Mouse (Mus musculus) MEL (cell line): ENCODE measurements around the gene Slc24a4.

ENCODE experiments used
- CTCF ChIP-seq, 3 experiments: IDR thresholded peaks in 2 of 3; conservative IDR thresholded peaks in 1 of 3; 2 replicates each; pipeline ENCODE4 v1.5.1; 2011 to 2012; ENCODE audit warnings: low read length in 3 of 3, low read depth in 2 of 3, mild to moderate bottlenecking in 2 of 3, improper control_type of control experiment in 1 of 3, inconsistent platforms in 1 of 3, mixed read lengths in 1 of 3, moderate library complexity in 1 of 3; ENCODE audit not compliant: control insufficient read depth in 1 of 3, insufficient read depth in 1 of 3, poor library complexity in 1 of 3, severe bottlenecking in 1 of 3
- ELF1 ChIP-seq: IDR thresholded peaks from 2 replicates; pipeline ENCODE4 v1.6.1; 2014; ENCODE audit warnings: low read depth, mild to moderate bottlenecking, inconsistent platforms, low read length, improper control_type of control experiment, moderate library complexity
- EP300 ChIP-seq, 2 experiments: IDR thresholded peaks; 2 replicates each; pipeline ENCODE4 v1.6.1; 2011; ENCODE audit warnings: improper control_type of control experiment in 2 of 2, low read length in 2 of 2, low read depth in 1 of 2, mild to moderate bottlenecking in 1 of 2
- GATA1 ChIP-seq: IDR thresholded peaks from 2 replicates; pipeline ENCODE4 v1.6.1; 2011; ENCODE audit warnings: low read depth, low read length, improper control_type of control experiment
- KAT2A ChIP-seq: conservative IDR thresholded peaks from 2 replicates; pipeline ENCODE4 v1.6.1; 2012; ENCODE audit warnings: low read depth, low read length, improper control_type of control experiment, inconsistent platforms
- MXI1 ChIP-seq: IDR thresholded peaks from 2 replicates; pipeline ENCODE4 v1.6.1; 2011; ENCODE audit warnings: mild to moderate bottlenecking, low read depth, low read length, improper control_type of control experiment
- NELFE ChIP-seq: IDR thresholded peaks from 2 replicates; pipeline ENCODE4 v1.6.1; 2011; ENCODE audit warnings: low read depth, low read length, improper control_type of control experiment
- NRF1 ChIP-seq: IDR thresholded peaks from 2 replicates; pipeline ENCODE4 v1.6.1; 2014; ENCODE audit warnings: low read depth, mild to moderate bottlenecking, inconsistent platforms, low read length, improper control_type of control experiment, moderate library complexity; ENCODE audit not compliant: poor library complexity, insufficient read depth, severe bottlenecking
- SMC3 ChIP-seq: IDR thresholded peaks from 2 replicates; pipeline ENCODE4 v1.6.1; 2011; ENCODE audit warnings: low read depth, low read length, improper control_type of control experiment
- USF2 ChIP-seq, 2 experiments: IDR thresholded peaks; 2 replicates each; pipeline ENCODE4 v1.6.1; 2011 to 2012; ENCODE audit warnings: improper control_type of control experiment in 2 of 2, low read length in 2 of 2, borderline replicate concordance in 1 of 2, inconsistent platforms in 1 of 2, low read depth in 1 of 2, mild to moderate bottlenecking in 1 of 2; ENCODE audit not compliant: insufficient read depth in 1 of 2
- ZC3H11A ChIP-seq: IDR thresholded peaks from 2 replicates; pipeline ENCODE4 v1.6.1; 2012; ENCODE audit warnings: low read depth, mild to moderate bottlenecking, inconsistent platforms, low read length, improper control_type of control experiment

DNA sequence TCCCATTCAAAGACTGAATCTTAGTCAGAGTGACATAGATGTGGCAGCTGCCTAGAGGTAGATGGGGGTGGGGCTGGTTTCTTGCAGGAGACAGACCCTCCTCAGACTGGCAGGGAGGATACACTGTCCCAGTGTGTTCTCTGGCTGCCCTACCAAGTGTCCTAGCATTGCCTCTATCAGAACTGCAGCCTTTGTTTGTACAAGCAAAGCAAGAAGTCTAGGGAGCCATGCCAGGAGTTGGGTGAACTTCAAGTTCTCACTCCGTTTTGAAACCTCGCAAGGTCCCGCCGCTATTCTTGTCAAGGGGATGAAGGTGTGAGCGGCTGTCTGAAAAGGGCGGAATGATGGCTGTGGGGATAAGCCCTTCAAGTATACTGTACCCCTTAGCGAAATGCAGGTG is 22.7 kb downstream of the Slc24a4 start:
- TF ChIP-seq EP300 (IDR thresholded peaks at IDR 0.05; ENCODE audit: low read depth in 1 of 2, low read length in 2 of 2) (no peak), NRF1 (no peak), CTCF (IDR thresholded peaks at IDR 0.05 in 2 of 3, conservative IDR thresholded peaks at IDR 0.05 in 1 of 3; ENCODE audit: control insufficient read depth in 1 of 3, insufficient read depth in 1 of 3, low read depth in 2 of 3, low read length in 3 of 3, poor library complexity in 1 of 3, severe bottlenecking in 1 of 3) (no peak), ELF1 (no peak), KAT2A (no peak), GATA1 (no peak), ZC3H11A (no peak), NELFE (no peak), USF2 (IDR thresholded peaks at IDR 0.05; ENCODE audit: borderline replicate concordance in 1 of 2, insufficient read depth in 1 of 2, low read depth in 1 of 2, low read length in 2 of 2) (no peak), MXI1 (no peak), SMC3 (no peak)
